Mouse (Mus musculus): ENCODE results near the gene Dhrs2. TPM values are rescaled to one million over a fixed set of nuclear protein-coding genes. Genes with fewer than 3 reads are reported as not detected.

Gene Dhrs2
- polyA plus RNA-seq, 1 experiment from 2014 or later, result 1.4 TPM

GRCm38 (mm10) chr14:55274810-55275209 is 53.0 kb downstream of the Dhrs2 start:
- H3K36me3 ChIP-seq (ENCODE audit: control insufficient read depth, insufficient read depth, low read length), result no peaks in the 10 kb centered on the region
- no peaks in the 10 kb centered on the region for H3K9me3 ChIP-seq (ENCODE audit: control insufficient read depth, low read length)
- WGBS, result 84% methylated on average over 6 of the region's 6 CpGs
- H3K27ac ChIP-seq (ENCODE audit: low read depth, low read length), result no peak overlapping the region
- H3K9ac ChIP-seq (ENCODE audit: low read depth, low read length), result no peak overlapping the region
- no peaks in the 10 kb centered on the region for H3K4me1 ChIP-seq (ENCODE audit: control insufficient read depth, insufficient read depth, low read depth, low read length)
- H3K4me3 ChIP-seq (ENCODE audit: low read length), result no peak overlapping the region
- H3K27me3 ChIP-seq (replicated peaks; ENCODE audit: control insufficient read depth, insufficient read depth, low read length), result no peaks in the 10 kb centered on the region
- ATAC-seq, result no peak
- no peak overlapping the region for H3K4me2 ChIP-seq (ENCODE audit: low read length)

DNA sequence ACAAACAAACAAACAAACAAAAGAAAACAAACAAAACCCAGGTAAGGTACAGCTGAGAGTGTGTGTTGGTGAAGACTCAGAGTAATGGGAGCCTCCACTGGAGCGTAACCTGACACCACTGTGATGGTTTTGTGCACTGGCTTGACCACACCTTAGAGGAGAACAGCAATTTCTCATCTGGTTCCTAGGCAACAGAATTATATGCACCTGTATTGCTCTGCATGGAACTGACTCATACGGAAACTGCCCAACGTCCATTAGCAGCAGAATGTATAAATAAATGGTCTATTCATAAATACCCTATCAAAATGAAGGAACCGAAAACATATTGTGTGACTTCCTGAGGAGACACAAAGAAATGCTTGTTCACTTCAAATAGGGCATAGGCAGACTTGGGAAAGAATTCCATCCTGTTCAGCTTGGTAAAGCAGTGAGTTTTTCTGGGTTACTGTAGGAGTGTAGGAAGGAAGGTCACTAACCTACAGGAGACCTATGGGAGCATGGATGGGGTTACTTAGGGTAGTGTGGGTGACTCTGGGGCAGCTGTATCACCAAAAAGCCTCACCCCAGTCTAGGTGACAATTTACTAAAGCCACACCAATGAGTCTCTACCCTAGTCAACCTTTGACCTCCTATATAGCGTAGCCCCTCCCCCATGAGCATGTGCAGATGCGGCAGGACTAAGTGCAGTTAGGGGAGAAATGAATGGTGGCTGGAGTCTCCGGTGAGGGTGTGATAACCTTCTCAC is 57.7 kb downstream of the Dhrs2 start:
- WGBS, result 83% methylated on average over 7 of the region's 7 CpGs
- no peaks in the 10 kb centered on the region for H3K27me3 ChIP-seq (replicated peaks; ENCODE audit: control insufficient read depth, insufficient read depth, low read length)
- H3K36me3 ChIP-seq (ENCODE audit: control insufficient read depth, insufficient read depth, low read length), result no peaks in the 10 kb centered on the region
- no peak overlapping the region for H3K9ac ChIP-seq (ENCODE audit: low read depth, low read length)
- H3K9me3 ChIP-seq (ENCODE audit: control insufficient read depth, low read length), result no peaks in the 10 kb centered on the region
- H3K4me3 ChIP-seq (ENCODE audit: low read length), result no peak overlapping the region
- no peak overlapping the region for H3K27ac ChIP-seq (ENCODE audit: low read depth, low read length)
- H3K4me1 ChIP-seq (ENCODE audit: control insufficient read depth, insufficient read depth, low read depth, low read length), result no peaks in the 10 kb centered on the region
- no peak for ATAC-seq
- no peak overlapping the region for H3K4me2 ChIP-seq (ENCODE audit: low read length)

Other genes with a start within 250 kb of the Dhrs2 start
- not detected in 2 replicates for gene Gm17428, start 245.1 kb upstream of the Dhrs2 start, polyA plus RNA-seq (2015; fragmentation: Nextera tagmentation; extraction: Ambion mirVana)
- gene Myh7, start 227.4 kb upstream of the Dhrs2 start, polyA plus RNA-seq (2015; fragmentation: Nextera tagmentation; extraction: Ambion mirVana), result 8.5 and 10.6 TPM in 2 replicates
- 48.2 and 50.6 TPM in 2 replicates for gene Ngdn, start 206.6 kb upstream of the Dhrs2 start, polyA plus RNA-seq (2015; fragmentation: Nextera tagmentation; extraction: Ambion mirVana)
- gene Zfhx2, start 129.7 kb upstream of the Dhrs2 start, polyA plus RNA-seq (2015; fragmentation: Nextera tagmentation; extraction: Ambion mirVana), result 18.4 and 20.5 TPM in 2 replicates
- gene Thtpa, start 127.2 kb upstream of the Dhrs2 start, polyA plus RNA-seq (2015; fragmentation: Nextera tagmentation; extraction: Ambion mirVana), result 34.4 and 36.1 TPM in 2 replicates
- gene Ap1g2, start 115.4 kb upstream of the Dhrs2 start, polyA plus RNA-seq (2015; fragmentation: Nextera tagmentation; extraction: Ambion mirVana), result 6.9 and 7.7 TPM in 2 replicates
- 31.8 and 32.3 TPM in 2 replicates for gene Jph4, start 105.1 kb upstream of the Dhrs2 start, polyA plus RNA-seq (2015; fragmentation: Nextera tagmentation; extraction: Ambion mirVana)